Mouse (Mus musculus) inflammation-experienced regulatory T-cells, adult 6 months (primary cell): ENCODE data around the gene Snrnp25. TPM values are rescaled to one million over a fixed set of nuclear protein-coding genes. Genes with fewer than 3 reads are reported as not detected.

Experiments used
- ATAC-seq: one replicate; pipeline ENCODE4 v1.8.0; 2017
- polyA plus RNA-seq, 3 experiments: library from polyadenylated mRNA; unstranded; fragments of 100-300 nt; shearing (Covaris generic); gene quantifications; one replicate each; pipeline ENCODE4 v1.2.1; 2017

Gene Snrnp25
- polyA plus RNA-seq, 3 experiments from 2014 or later = 52.9 to 74.7 (median 56.9) TPM

DNA sequence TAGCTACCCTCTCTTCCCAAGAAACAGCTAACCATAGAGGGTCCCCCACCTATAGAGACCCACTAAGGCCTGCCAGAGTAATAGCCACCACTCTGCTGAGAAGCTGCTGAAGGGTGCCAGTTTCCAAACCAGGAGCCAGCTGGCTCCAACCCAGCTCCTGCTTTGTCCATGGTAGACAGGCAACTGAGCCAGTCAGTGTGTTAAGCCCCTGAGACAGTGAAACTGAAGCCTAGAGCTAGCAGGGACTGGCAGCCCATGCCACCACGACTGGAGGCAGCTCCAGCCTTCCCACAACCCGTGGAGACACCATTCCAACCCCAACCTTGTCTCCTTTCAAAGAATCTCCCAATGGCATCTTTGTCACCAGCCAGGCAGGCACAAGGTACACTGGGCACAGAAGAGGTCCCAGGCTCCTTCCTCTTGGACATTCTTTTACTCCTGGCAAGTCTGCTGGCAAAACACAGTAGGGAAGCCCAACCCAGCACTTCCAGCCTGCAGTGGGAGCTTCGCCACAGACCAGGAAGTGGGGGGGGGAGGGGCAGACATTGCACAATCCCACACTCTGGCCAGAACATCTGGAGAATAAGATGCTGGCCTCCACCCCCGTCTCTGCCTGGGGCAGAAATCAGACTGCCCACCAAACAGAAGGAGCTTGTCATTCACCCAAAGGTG, 19.4 kb downstream of the Snrnp25 start:
- no peak for ATAC-seq

DNA sequence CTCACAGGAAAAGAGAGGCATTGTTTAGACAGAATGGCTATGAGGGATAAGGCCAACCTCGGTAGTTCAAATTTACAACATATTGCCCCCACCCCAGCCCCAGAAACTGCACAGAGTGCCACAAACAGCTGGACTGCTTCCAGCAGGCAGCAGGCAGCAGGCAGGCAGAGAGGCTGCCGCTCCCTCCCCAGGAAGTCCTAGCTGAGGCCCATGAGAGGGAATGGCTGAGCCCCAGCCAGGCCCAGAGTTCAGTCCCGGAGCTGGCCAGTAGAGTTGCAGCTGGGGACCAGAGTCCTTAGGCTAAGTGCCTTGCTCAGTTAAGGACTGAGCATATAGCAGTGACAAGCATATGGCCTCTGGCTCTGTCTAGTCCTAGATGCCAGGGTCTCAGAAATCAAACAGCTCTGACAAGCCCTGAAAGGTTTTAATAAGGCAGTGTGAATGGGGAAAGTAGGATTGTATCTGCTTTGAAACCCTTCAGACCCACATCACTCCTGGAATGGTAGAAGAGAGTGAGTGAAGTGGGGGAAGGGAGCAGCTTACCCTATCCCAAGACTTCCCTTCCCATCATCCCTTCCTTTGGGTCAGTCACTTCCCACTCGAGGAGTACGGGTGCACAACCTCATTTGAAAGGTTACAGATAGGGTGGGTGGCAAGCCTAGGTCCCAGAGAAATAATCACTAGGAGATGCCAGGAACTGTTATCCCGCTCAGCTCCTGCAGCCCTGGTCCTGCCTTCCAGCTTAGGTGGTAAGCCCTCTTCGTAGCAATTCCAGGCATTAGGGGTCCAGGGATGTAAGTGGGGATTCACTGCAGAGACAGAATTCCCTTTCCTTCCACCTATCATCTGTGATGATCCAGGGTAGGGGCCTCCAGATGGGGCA, 20.2 kb downstream of the Snrnp25 start:
- ATAC-seq = no peak

DNA sequence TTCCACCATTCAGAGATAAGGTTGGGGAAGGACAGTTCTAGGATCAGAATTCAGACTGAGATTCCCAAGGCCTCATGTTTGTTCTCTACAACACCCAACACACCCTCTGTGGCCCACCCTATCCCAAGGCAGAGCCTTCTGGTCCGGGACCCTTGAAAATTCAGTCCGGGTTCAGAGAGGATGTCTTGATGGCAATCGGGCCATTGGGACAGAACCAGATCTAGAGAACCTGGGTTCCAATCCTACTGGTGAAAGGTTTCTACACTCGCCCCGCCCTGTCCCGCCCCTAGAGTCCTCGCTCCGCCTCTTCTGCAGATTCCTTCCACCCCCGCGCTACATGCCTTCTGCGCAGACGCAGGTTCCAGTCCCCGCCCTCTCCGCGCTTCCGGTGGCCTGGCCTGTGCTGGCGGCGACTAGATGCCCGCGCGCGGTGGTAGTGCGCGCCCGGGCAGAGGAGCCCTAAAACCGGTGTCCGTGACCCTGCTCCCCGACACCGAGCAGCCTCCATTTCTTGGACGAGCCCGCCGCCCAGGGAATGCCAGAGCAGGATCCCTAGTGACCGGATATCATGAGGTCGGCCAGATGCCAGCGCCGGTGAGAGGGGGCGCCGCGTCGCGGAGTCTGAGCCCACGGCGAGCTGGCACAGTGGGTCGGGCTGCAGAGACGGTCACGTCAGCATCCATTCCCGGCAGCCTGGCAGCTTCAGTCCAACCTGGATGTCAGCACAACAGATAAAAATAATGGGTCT, 21.1 kb downstream of the Snrnp25 start, which contains the start of gene Mpg:
Gene Mpg, plus strand, starts transcription at position 382 of the 748 bp plus-strand sequence.
- ATAC-seq = peak; percentile 89

DNA sequence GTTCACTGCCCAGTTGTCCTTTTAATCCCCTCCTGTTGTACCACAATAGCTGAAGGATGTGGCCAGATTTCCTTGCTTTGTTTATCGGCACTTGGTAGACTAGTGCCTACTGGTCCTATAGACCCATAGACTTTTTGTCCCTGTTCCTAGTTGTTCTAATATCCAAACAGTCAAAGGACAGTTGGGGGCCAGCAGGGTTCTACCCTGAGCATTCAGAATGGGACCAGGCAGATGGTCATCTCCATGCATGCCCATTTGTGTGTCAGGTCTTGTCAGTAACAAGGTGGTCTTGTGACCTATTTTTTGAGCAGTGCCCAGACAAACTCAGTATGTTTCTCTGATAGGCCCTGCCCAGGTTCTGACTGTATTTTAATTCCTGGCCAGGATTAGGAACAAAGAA, 21.8 kb downstream of the Snrnp25 start:
- ATAC-seq = no peak

DNA sequence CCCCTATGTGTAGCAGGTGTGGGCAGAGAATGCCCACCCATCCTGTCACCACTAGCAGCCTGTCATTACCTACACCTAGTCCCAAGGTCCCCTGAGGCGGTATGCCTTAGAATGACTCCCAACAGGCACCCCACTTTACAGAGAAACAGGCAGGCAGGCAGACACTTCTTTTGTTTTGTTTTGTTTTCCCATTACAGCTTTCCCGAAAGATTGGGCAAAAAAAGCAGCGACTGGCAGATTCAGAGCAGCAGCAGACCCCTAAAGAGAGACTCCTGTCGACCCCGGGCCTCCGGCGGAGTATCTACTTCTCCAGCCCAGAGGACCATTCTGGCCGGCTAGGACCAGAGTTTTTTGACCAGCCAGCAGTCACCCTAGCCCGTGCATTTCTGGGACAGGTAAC, 22.3 kb downstream of the Snrnp25 start:
- ATAC-seq = no peak

DNA sequence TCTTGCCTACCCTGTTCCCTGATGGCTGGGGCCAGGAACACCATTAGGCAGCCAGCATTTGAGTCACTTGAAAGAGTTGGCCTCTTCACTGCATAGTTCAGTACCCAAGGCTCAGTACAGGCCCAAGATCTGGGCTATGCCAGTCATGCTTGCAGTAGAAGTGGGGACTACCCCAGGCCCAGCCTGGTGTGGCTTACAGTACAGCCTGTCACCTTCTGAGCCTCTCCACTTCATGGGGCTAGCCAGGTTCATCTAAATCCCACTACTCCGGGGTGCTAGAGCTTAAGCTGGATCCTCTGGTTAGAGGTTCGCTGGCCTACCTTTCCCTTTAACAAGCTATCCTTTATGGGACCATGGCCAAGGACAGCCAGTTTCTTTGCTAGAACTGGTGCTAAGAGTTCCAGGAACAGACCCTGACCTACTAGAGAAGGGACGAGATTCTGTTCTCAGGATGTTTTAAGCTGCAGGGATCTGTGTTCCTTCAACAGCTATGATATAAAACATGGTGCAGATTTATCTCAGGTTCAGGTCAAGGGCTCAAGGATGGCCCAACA, 23.2 kb downstream of the Snrnp25 start:
- ATAC-seq = no peak

DNA sequence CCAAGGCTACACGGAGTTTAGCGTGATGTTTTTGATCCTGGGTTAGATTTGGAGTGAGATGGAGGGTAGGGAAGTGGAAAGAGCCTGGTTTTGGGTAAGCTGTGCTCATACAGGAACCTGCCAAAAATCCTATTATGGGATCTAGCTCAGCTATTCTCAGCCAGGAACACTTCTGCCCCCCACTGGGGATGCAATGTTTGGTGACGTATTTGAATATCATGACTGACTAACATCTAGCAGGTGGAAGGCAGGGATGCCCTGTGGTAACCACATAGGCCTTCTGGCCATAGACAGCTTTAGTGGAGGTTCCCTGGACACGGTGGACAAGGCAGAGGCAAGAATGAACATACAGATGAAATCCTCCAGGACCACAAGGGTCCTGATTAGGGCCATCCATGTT, 25.0 kb downstream of the Snrnp25 start:
- ATAC-seq = no peak

DNA sequence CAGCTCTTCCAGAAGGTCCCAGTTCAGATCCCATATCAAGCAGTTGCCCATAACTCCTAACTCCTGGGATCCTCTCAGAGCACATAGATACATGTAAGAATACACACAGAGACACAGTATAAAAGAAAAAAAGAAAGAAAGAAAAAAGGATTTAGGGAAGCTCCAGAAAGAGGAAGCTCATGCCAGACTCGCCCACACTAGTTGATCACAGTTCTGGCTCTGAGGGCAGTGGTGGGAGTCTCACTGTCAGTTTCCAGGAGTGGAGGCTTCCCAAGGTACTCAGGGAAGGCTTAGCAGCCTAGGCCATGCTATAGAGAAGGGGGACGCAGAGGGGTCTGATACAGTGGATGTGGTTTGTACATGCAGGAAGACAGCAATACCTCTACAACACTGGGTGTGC, 25.9 kb downstream of the Snrnp25 start:
- ATAC-seq = no peak

DNA sequence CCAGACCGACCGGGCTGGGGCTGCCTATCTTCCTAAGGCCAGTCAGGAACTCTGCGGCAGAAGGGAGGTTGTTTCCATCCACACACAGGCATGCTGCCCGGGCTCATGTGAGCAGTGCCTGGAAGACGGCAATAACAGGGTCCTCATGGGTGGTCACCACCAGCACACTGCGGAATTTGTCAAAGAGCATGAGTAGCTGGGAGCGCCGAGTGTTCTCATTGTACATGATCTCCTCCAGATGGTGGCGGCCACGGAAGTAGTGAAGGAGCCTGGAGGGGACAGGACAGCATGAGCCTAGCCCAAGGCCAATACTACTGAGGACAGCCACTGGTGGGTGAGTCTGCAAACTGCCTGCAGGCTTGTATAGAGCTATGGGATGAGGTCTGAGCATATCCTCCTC, 27.6 kb downstream of the Snrnp25 start:
- no peak for ATAC-seq

DNA sequence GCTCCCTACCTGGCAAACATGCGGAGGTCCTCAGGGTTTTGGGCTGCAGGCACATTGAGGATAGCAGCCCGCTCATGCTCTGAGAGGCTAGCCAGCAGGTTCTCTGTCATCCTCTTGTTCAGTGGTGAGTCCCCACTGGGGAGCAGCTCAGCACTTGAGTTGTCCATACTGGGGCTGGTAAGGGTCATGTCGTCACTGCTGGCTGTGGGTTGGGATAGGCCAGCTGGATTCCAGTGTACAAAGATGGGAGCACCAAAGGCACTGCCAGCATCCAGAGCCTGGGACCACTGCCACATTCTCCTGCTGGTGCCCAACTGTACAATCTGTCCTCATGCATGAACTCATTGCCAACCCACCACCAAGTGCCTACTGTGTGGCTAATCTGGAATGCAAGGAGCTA, 28.7 kb downstream of the Snrnp25 start:
- no peak for ATAC-seq

DNA sequence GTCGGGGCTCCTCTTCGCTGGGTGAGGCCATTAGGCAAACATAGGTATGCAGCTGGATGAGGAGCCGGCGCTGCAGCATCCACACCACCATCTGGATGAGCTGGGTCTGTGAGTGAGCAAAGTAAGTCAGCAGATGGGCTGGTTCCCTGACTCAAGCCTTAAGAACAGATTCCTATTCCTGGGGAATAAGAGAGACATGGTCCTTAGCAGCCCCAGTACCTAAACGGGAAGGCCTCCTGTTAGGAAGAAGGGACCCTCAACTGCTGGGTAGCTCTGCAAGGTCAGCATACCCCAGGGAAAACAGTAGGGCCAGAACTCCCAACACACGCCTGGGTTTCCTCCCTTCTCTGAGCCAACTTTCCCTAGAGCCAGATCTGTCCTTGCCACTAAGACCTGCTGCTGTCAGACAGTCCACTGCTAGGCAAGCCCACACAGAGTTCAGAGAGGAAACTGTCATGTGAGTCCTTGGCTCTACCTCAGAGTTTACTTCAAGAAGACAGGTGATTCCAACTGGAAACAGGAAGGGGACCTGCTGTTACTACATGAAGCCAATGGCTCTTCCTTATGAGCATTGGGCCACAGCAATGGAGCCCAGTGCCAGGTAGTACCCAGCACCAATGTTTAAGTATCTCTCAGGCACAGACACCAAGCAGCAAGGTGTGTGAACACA, 29.7 kb downstream of the Snrnp25 start:
- ATAC-seq = no peak

DNA sequence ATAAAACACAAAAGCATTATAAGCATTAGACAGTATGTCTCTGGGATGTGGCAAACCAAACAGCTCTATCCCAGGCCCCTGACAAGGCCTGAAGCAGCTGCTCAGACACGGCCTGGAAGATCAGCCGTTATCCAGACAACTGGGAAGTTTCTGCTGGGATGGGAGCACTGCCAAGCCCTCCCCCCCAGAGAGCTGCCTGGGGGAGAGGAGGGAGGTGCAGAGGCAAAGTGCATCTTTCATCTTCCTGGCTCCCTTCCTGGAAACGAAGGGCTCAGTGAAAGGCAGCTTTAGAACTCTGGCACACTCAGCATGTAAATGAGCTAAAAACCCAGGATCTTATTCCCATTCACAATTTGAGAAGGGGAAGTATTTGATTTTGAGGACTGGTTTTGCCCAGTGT, 30.4 kb downstream of the Snrnp25 start:
- ATAC-seq = no peak

DNA sequence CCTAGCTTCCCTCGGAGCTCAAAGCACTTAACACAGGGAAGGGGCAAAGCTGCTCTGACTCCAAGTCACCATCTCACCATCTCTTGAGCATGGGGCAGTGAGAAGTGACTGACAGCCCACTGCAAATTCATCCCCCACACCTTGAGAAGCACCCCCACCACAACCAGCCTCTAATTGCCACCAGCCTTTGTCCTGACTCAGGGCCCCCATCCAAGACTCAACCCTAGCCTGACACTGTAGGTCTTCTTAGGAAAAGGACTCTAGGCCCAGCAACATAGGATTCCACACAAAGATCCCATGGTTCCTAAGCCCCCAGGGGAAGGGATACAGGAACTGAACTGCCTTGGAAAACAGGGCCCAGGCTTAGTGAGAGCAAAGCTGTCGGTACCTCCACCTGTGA, 30.9 kb downstream of the Snrnp25 start:
- ATAC-seq = no peak

DNA sequence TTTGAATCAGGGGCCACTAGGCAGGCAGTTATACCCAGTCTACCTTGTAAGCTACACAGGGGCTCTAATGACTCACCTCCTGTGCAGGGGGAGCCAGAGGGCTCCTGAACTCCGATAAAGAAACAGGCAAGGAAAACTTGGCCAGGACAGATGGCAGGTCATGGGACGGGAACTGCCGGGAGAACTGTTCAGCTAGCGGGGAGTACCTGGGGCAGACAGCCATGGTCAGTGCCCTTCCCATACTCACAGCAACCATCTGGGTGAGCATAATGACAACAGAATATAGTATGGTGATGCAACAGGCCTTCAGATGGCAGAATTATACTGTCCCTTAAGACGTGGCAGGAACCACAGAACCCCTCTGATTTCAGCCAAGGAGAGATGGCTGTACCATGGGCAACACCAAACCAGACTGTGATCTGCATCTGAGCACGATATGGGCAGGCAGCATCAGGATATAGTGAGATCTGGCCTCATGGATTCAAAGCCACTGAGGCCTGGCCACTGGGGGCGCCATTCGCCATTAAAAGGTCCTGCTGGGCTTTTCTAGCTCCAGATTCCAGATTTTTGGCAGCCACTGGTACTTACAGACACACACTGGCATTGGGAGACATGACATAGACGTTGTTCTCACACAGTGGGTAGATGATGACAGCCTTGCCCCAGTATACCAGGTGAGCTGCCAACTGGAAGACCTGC, 31.6 kb downstream of the Snrnp25 start:
- no peak for ATAC-seq

DNA sequence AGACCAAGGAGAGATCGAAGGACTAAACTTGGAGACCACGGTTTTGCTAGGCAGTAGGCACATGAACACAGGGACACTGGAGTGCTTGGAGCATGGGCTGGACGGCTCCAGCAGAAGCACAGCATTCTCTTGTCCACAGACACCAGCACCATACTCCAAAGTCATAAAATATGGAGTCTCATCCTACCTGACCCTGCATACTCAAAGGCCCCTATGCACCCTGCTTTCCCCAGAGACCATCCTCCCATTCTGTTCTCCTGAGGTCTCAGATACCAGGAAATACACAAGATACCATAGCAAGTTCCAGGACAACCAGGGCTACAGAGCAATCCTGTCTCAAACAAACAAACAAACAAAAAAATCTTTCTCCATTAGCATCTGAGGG, 32.2 kb downstream of the Snrnp25 start:
- no peak for ATAC-seq

DNA sequence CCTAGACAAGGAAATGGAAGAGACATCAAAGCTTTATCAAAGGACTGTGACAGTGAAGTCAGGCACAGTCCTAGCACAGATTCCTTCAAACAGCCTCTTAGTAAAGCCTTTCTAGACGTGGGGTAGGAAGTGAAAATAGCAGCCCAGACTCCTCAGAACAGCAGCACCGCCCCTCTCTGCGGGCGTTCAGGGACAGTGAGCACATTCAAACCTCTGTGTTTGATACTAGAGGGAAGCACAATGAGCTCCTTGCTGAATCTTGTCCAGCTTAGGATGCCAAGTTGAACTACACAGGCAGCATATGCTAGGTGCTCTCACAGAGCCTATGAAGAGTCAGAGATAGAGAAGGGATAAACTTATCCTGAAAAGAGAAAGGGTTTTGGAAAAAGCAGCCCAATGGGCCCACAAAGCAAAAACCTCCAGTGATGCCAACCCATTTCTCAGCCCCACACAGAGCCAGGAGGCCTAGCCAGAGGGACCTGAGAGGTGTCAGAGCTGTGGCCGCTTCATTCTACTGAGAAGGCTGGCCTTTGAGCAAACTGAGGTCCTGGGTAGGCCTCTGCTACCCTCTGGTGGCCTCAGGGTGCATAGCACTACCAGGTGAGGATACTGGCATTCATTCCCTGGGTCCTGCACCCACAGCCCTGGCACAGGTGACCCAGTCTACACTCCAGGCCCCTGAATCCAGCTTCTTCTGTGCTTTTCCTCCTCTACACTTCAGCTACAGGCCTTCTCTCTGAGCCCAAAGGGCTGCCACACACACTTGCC, 33.1 kb downstream of the Snrnp25 start:
- ATAC-seq = peak; percentile 88

DNA sequence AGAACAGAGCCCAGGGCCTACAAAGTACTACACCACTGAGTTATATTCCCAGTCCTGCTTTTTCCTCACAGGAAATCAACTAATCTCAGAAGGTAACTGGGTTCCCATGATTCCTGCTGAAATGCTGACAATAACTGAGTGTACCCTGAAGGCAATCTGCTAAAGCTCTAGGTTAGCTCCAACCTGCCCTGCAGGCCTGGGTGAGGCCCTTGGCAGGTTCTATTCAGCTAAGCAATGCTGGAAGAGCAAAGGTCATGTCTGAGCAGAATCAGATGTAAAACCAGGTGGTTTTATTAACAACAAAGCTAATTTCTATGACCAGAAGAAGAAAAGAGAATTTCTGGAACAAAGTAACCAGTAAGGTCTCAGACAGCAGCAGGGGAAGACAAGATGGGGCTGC, 36.2 kb downstream of the Snrnp25 start:
- ATAC-seq = no peak

DNA sequence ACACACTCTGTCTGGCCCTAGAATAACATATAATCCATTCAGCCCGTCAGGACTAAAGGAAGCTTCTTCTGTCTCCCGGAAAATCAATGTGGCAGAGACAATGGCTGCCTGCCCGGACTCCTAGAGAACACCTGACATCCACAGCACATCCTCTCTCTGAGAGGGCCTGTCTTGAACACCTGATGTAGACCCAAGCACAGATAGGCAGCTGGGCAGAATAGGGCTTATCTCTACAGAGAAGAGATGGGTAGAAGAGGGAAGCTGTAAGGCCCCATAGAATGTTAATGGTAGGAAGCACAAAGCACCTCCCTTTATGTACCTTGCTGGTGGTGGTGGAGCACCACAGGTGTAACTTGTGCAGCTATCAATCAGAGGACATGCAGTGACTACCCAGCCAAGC, 37.0 kb downstream of the Snrnp25 start:
- ATAC-seq = no peak

DNA sequence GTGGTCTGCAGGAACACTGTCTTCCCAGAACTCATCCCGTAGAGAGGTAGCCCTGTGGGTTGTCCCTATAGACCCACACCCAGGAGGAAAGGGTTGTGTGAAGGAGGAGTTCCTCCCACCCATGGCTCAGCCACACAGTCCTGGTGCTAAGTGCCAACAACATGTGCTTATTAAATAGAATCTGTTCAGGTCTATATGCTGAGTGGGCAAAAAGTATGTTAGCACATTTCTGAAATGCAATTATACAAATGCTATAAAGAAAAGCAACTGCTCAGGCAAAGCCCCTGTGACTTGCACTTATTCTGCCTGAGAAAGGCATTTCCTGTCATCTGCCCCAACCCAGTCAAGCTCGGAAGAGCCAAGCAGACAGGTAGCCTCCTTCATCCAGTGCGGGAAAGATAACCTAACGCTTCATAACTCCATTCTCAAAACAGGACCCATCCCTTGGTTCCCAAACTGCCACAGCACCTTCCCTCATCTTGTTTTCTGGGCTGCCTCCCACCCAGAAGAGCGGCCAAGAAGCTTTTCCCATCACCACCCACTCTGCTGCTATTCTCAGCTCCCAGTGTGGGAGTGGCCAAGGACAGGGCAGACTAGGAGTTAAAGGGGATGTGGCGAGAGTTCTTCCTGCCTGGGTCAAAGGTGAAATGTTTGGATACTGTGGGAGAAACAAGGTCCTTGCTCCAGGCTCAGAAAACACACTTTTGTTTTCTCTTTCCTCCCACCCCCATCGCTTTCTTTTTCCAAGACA, 38.2 kb downstream of the Snrnp25 start:
- ATAC-seq = no peak

DNA sequence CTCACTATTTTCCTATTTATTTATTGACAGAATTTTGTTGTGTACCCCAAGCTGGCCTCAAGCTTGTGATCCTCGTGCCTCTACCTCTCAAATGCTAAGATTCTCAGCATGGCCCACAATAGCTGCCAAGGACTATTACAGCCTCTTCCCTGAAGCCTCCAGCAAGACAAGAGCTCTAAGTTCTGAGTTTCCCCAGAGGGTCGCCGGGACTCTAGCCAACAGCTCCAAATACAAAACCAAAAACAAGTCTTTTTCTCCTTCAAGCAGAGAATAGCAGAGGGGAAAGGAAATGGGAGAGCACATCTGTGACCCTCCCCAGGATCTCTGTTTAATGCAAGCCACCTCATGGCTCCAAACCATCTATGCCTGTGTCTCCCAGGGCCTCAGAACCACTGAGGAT, 38.8 kb downstream of the Snrnp25 start:
- no peak for ATAC-seq
